Comparison of ENCODE assay signal across 8 mouse cellular contexts in genomic region chr19:38929471-38930251, GRCm38 (mm10). TPM values are rescaled to one million over a fixed set of nuclear protein-coding genes. Genes with fewer than 3 reads are reported as not detected.
DNase-seq lines count a peak whose midpoint lies in the region; ATAC-seq and TF ChIP-seq lines count a peak whose summit lies in the region.

No protein-coding gene starts in this region.

- H3K9ac ChIP-seq in kidney, postnatal 0 days (ENCODE audit: low read depth, low read length): peak overlapping the region; percentile 78
- peak overlapping the region; percentile 78 for H3K9ac ChIP-seq in hindbrain, postnatal 0 days (replicated peaks; ENCODE audit: low read length)
- peak overlapping the region; percentile 78 for H3K9ac ChIP-seq in midbrain, embryonic 14.5 days (replicated peaks; ENCODE audit: low read length)

- H3K36me3 ChIP-seq in kidney, postnatal 0 days (ENCODE audit: insufficient read depth, low read length): no peaks in the 10 kb centered on the region
- H3K36me3 ChIP-seq in hindbrain, postnatal 0 days (ENCODE audit: insufficient read depth, low read length): no peaks in the 10 kb centered on the region
- no peaks in the 10 kb centered on the region for H3K36me3 ChIP-seq in midbrain, embryonic 14.5 days (ENCODE audit: control insufficient read depth, insufficient read depth, low read length)

- H3K27me3 ChIP-seq in kidney, postnatal 0 days (ENCODE audit: insufficient read depth, low read length): no peaks in the 10 kb centered on the region
- no peaks in the 10 kb centered on the region for H3K27me3 ChIP-seq in hindbrain, postnatal 0 days (ENCODE audit: insufficient read depth, low read length)
- no peaks in the 10 kb centered on the region for H3K27me3 ChIP-seq in midbrain, embryonic 14.5 days (ENCODE audit: control insufficient read depth, insufficient read depth, low read length)

- no peak for ATAC-seq in kidney, postnatal 0 days (replicated peaks; ENCODE audit: low FRiP score, low read depth)
- ATAC-seq in hindbrain, postnatal 0 days: no peak
- no peak for ATAC-seq in midbrain, embryonic 14.5 days (ENCODE audit: low FRiP score, low TSS enrichment)

- TF ChIP-seq CTCF in kidney, postnatal 0 days (IDR thresholded peaks at IDR 0.05; ENCODE audit: low read depth): no peak
- TF ChIP-seq CTCF in cortical plate, adult 2 months (IDR thresholded peaks at IDR 0.05; ENCODE audit: extremely low read depth, insufficient read depth, low read length): no peak
- TF ChIP-seq CTCF in hindbrain, postnatal 0 days (IDR thresholded peaks at IDR 0.05; ENCODE audit: low read depth): no peak

- H3K4me2 ChIP-seq in kidney, postnatal 0 days (ENCODE audit: low read length): peak overlapping the region; percentile 98
- H3K4me2 ChIP-seq in hindbrain, postnatal 0 days (ENCODE audit: low read depth, low read length): peak overlapping the region; percentile 82
- peak overlapping the region; percentile 98 for H3K4me2 ChIP-seq in midbrain, embryonic 14.5 days (ENCODE audit: low read length)

- no peak for DNase-seq in kidney, postnatal 0 days (ENCODE audit: low spot score)
- no peak for DNase-seq in kidney, adult 9 months
- no peak for DNase-seq in hindbrain, postnatal 0 days (ENCODE audit: low spot score)
- no peak for DNase-seq in midbrain, embryonic 14.5 days
- no peak for DNase-seq in MN1 (ENCODE audit: low spot score)
- no peak for DNase-seq in embryo, embryonic 10.5 days (ENCODE audit: low spot score)
- no peak for DNase-seq in right cerebral cortex, postnatal 14 days

- H3K4me1 ChIP-seq in kidney, postnatal 0 days (replicated peaks; ENCODE audit: insufficient read depth, low read length): no peaks in the 10 kb centered on the region
- peaks cover 2% of the 10 kb centered on the region; the same call in 1 of the 2 replicates for H3K4me1 ChIP-seq in cortical plate, adult 2 months (ENCODE audit: control insufficient read depth, insufficient read depth, low read length)
- H3K4me1 ChIP-seq in hindbrain, postnatal 0 days (ENCODE audit: insufficient read depth, low read length): no peaks in the 10 kb centered on the region
- H3K4me1 ChIP-seq in midbrain, embryonic 14.5 days (ENCODE audit: control insufficient read depth, insufficient read depth, low read length): 0 out of 2 replicates have a peak, but pooled peaks cover 6% of the 10 kb centered on the region

- no peaks in the 10 kb centered on the region for H3K9me3 ChIP-seq in kidney, postnatal 0 days (replicated peaks; ENCODE audit: low read length)
- no peaks in the 10 kb centered on the region for H3K9me3 ChIP-seq in hindbrain, postnatal 0 days (ENCODE audit: low read length)
- no peaks in the 10 kb centered on the region for H3K9me3 ChIP-seq in midbrain, embryonic 14.5 days (ENCODE audit: control insufficient read depth, low read length)

- TF ChIP-seq POLR2A in cortical plate, adult 2 months (IDR thresholded peaks at IDR 0.05; ENCODE audit: extremely low read depth, insufficient read depth, low read length): no peak

- H3K27ac ChIP-seq in kidney, postnatal 0 days: no peak overlapping the region
- no peak overlapping the region for H3K27ac ChIP-seq in cortical plate, adult 2 months (ENCODE audit: insufficient read depth, low read length)
- H3K27ac ChIP-seq in hindbrain, postnatal 0 days: no peak overlapping the region
- H3K27ac ChIP-seq in midbrain, embryonic 14.5 days (replicated peaks; ENCODE audit: low read depth, low read length): no peak overlapping the region

- peak overlapping the region; percentile 76 for H3K4me3 ChIP-seq in kidney, postnatal 0 days (replicated peaks; ENCODE audit: low read depth, low read length)
- peak overlapping the region; percentile 53 for H3K4me3 ChIP-seq in cortical plate, adult 2 months (ENCODE audit: insufficient read depth, low read length)
- peak overlapping the region; percentile 92 for H3K4me3 ChIP-seq in hindbrain, postnatal 0 days (ENCODE audit: low read length)
- H3K4me3 ChIP-seq in midbrain, embryonic 14.5 days (replicated peaks; ENCODE audit: low read depth, low read length): peak overlapping the region; percentile 83

- WGBS in kidney, postnatal 0 days: 64% methylated on average over 13 of the region's 13 CpGs
- WGBS in hindbrain, postnatal 0 days: 74% methylated on average over 13 of the region's 13 CpGs
- WGBS in midbrain, embryonic 14.5 days: 81% methylated on average over 13 of the region's 13 CpGs

RNA-seq across cellular contexts. Expression of gene Hells, which starts 1.1 kb away (rescaled TPM):
- polyA plus RNA-seq in kidney, postnatal 0 days (2015; fragmentation: Nextera tagmentation; extraction: Ambion mirVana): 30.8 and 33.8 TPM in 2 replicates
- polyA plus RNA-seq in cortical plate, adult 2 months (2012; rRNA removed): 1.9 and 2.2 TPM in 2 replicates
- total RNA-seq in hindbrain, postnatal 0 days (2014; rRNA removed): 6.4 and 7.8 TPM in 2 replicates
- 7.0 and 7.2 TPM in 2 replicates for polyA plus RNA-seq in hindbrain, postnatal 0 days (2015; fragmentation: Nextera tagmentation; extraction: Ambion mirVana)
- polyA plus RNA-seq in midbrain, embryonic 14.5 days (2014; fragmentation: Nextera tagmentation; extraction: Ambion mirVana): 6.2 and 13.8 TPM in 2 replicates
